Mouse (Mus musculus): ENCODE measurements around the gene Rsc1a1. TPM values are rescaled to one million over a fixed set of nuclear protein-coding genes. Genes with fewer than 3 reads are reported as not detected.

The Rsc1a1 gene
- total and polyA plus RNA-seq, 3 experiments, result 7.7 TPM; not detected in 2

DNA sequence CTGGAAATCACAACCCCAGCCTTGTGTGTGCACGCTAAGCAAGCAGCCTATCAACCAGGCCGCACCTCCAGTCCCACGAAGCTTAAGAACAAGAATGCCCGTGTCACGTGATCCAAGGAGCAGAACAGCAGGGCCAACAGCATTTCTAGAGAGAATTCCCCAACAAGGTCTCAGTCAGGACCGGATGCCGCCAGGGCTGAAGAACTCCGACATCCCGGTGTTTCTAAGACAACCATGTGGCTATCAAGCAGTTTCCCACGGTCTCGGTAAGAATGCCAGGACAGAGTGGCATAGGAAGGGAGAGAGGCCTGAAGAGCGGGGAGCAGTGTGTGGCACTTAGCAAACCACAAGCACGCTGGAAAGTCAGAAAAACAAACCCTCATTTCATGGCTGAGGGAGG is 31.6 kb downstream of the Rsc1a1 start:
- no peaks in the 10 kb centered on the region for H3K9me3 ChIP-seq (replicated peaks; ENCODE audit: insufficient read depth, low read length)
- no peak for DNase-seq (ENCODE audit: low read depth, low spot score)
- no peaks in the 10 kb centered on the region for H3K79me2 ChIP-seq (ENCODE audit: control insufficient read depth, insufficient read depth, low read length, poor library complexity)
- H3K4me3 ChIP-seq (ENCODE audit: control insufficient read depth in 1 of 2, insufficient read depth in 1 of 2, low read depth in 2 of 2, low read length in 2 of 2), result no peak overlapping the region
- peaks cover 0 to 5% of the 10 kb centered on the region in 2 experiments; a peak in 1 of 4 replicates for H3K4me1 ChIP-seq (ENCODE audit: control insufficient read depth in 1 of 2, insufficient read depth in 2 of 2, low read length in 2 of 2)
- TF ChIP-seq JUND (IDR thresholded peaks at IDR 0.05; ENCODE audit: low read depth, low read length), result no peak
- TF ChIP-seq MYC (IDR thresholded peaks at IDR 0.05; ENCODE audit: low read depth, low read length), result no peak
- TF ChIP-seq UBTF (IDR thresholded peaks at IDR 0.05; ENCODE audit: borderline replicate concordance, insufficient read depth, low read depth, low read length), result no peak
- TF ChIP-seq POLR2A (IDR thresholded peaks at IDR 0.05; ENCODE audit: control insufficient read depth in 1 of 2, insufficient read depth in 1 of 2, low read depth in 1 of 2, low read length in 2 of 2, poor library complexity in 1 of 2), result no peak
- no peak for TF ChIP-seq KAT2A (conservative IDR thresholded peaks at IDR 0.05; ENCODE audit: low read depth, low read length)
- no peak for TF ChIP-seq CTCF (IDR thresholded peaks at IDR 0.05 in 2 of 3, conservative IDR thresholded peaks at IDR 0.05 in 1 of 3; ENCODE audit: control insufficient read depth in 1 of 3, insufficient read depth in 1 of 3, low read depth in 2 of 3, low read length in 3 of 3, poor library complexity in 1 of 3, severe bottlenecking in 1 of 3)
- TF ChIP-seq MYB (IDR thresholded peaks at IDR 0.05; ENCODE audit: low read depth, low read length), result no peak
- TF ChIP-seq ELF1 (IDR thresholded peaks at IDR 0.05; ENCODE audit: low read depth, low read length), result no peak
- no peak for TF ChIP-seq TCF12 (IDR thresholded peaks at IDR 0.05; ENCODE audit: low read depth, low read length)
- no peak for TF ChIP-seq GABPA (IDR thresholded peaks at IDR 0.05; ENCODE audit: low read depth, low read length)
- no peak for TF ChIP-seq MAZ (IDR thresholded peaks at IDR 0.05; ENCODE audit: low read depth, low read length)
- no peak for TF ChIP-seq EP300 (IDR thresholded peaks at IDR 0.05; ENCODE audit: low read depth in 1 of 2, low read length in 2 of 2)
- no peak for TF ChIP-seq SIN3A (IDR thresholded peaks at IDR 0.05; ENCODE audit: low read length)
- H3K27ac ChIP-seq (ENCODE audit: control insufficient read depth, low read depth, low read length), result no peak overlapping the region
- no peaks in the 10 kb centered on the region for H3K27me3 ChIP-seq (ENCODE audit: control insufficient read depth in 1 of 2, insufficient read depth in 2 of 2, low read length in 2 of 2)
- H3K36me3 ChIP-seq (ENCODE audit: control insufficient read depth in 1 of 2, insufficient read depth in 2 of 2, low read length in 2 of 2), result no peaks in the 10 kb centered on the region; a peak in 2 of 4 replicates
- no peak overlapping the region for H3K9ac ChIP-seq (ENCODE audit: control insufficient read depth, low read depth, low read length, poor library complexity, severe bottlenecking)

- DNase-seq (ENCODE audit: low read depth, low spot score), result no peak
- Histone ChIP-seq H3K4me3 (ENCODE audit: control insufficient read depth in 1 of 2, insufficient read depth in 1 of 2, low read depth in 2 of 2, low read length in 2 of 2) (no peak overlapping the region), H3K9me3 (replicated peaks; ENCODE audit: insufficient read depth, low read length) (no peaks in the 10 kb centered on the region), H3K27ac (ENCODE audit: control insufficient read depth, low read depth, low read length) (no peak overlapping the region), H3K9ac (ENCODE audit: control insufficient read depth, low read depth, low read length, poor library complexity, severe bottlenecking) (no peak overlapping the region), H3K4me1 (ENCODE audit: control insufficient read depth in 1 of 2, insufficient read depth in 2 of 2, low read length in 2 of 2) (peaks cover 0 to 5% of the 10 kb centered on the region in 2 experiments; a peak in 1 of 4 replicates), H3K36me3 (ENCODE audit: control insufficient read depth in 1 of 2, insufficient read depth in 2 of 2, low read length in 2 of 2) (no peaks in the 10 kb centered on the region; a peak in 2 of 4 replicates), H3K27me3 (ENCODE audit: control insufficient read depth in 1 of 2, insufficient read depth in 2 of 2, low read length in 2 of 2) (no peaks in the 10 kb centered on the region), H3K79me2 (ENCODE audit: control insufficient read depth, insufficient read depth, low read length, poor library complexity) (no peaks in the 10 kb centered on the region)
- TF ChIP-seq ZC3H11A (IDR thresholded peaks at IDR 0.05; ENCODE audit: low read depth, low read length) (no peak), UBTF (IDR thresholded peaks at IDR 0.05; ENCODE audit: borderline replicate concordance, insufficient read depth, low read depth, low read length) (no peak), POLR2A (IDR thresholded peaks at IDR 0.05; ENCODE audit: control insufficient read depth in 1 of 2, insufficient read depth in 1 of 2, low read depth in 1 of 2, low read length in 2 of 2, poor library complexity in 1 of 2) (no peak), MAX (IDR thresholded peaks at IDR 0.05; ENCODE audit: low read length) (no peak), ZKSCAN1 (IDR thresholded peaks at IDR 0.05; ENCODE audit: low read depth, low read length) (no peak), EP300 (IDR thresholded peaks at IDR 0.05; ENCODE audit: low read depth in 1 of 2, low read length in 2 of 2) (no peak), ZMIZ1 (IDR thresholded peaks at IDR 0.05; ENCODE audit: low read depth, low read length) (no peak), TAL1 (IDR thresholded peaks at IDR 0.05; ENCODE audit: low read length) (no peak), SMC3 (IDR thresholded peaks at IDR 0.05; ENCODE audit: low read depth, low read length) (no peak), TCF12 (IDR thresholded peaks at IDR 0.05; ENCODE audit: low read depth, low read length) (no peak), E2F4 (IDR thresholded peaks at IDR 0.05; ENCODE audit: borderline replicate concordance, low read depth, low read length) (no peak)
These were observed 32.4 kb downstream of the Rsc1a1 start for GRCm38 (mm10) chr4:141653044-141653443.
